Mouse (Mus musculus): ENCODE data around the gene Camta1.

DNA sequence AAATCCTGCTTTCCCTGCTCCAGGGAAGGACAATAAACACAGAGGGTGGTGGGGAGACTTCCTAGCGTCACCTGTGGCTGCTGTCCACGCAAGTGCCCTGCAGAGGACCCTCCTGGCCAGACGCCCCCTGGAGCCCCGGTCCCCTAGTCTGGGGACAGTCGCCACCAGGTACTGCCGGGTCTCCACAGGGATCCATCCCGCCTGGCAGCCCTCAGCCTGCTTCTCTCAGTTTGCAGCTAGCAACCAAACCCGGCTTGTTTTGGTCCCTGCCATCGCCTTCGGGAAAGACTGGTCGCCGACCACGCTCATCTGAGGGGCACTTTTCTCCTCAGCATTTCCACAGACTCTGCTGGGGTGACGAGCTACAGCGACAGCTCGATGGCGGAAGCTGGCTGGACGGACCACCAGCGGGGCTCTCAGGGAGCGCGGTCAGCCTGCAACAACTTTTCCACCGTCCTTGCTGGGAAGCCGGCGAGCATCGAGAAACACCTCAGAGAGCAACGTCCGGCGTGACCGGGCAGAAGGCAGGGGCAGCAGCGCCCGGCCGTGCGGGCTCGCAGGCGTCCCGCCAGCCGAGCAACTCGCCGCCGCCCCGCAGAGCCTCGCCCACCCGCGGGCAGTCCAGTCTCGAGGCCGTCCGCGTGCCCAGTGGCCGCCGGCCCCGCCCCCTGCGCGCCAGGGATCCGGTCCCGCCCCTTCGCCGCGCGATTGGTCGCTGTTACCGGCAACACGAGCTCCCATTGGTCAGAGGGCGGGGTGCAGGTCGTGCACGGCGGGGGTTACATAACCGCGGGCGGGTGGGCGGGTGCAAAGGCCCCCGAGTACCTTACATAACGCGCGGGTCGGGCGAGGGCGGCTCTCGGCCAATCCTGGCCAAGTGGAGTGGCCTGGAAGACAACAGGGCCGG, 817.4 kb downstream of the Camta1 start, which contains the start of gene Per3:
- no peak for TF ChIP-seq TAL1 (IDR thresholded peaks at IDR 0.05; ENCODE audit: low read length)
- no peak for TF ChIP-seq GATA1 (IDR thresholded peaks at IDR 0.05; ENCODE audit: low read length)
